Mouse (Mus musculus) spleen, adult 2 months (tissue): ENCODE data around the gene Noxred1.

Experiments
- CTCF ChIP-seq: fragments of 200-500 bp; IDR thresholded peaks from 2 replicates; pipeline ENCODE4 v1.5.1; 2011; ENCODE audit warnings: mild to moderate bottlenecking, inconsistent platforms; ENCODE audit not compliant: insufficient read depth, insufficient read length, insufficient replicate concordance; ENCODE audit errors: extremely low read depth
- POLR2A ChIP-seq: fragments of 200-500 bp; IDR thresholded peaks from 2 replicates; pipeline ENCODE4 v1.6.1; 2011; ENCODE audit warnings: low read depth, low read length, inconsistent platforms

GRCm38 (mm10) chr12:87266108-87266826, 27.7 kb upstream of the Noxred1 start, which contains the start of the genes Vipas39 and Ahsa1:
- no peak for TF ChIP-seq CTCF
- peak; percentile 80 for TF ChIP-seq POLR2A
